Mouse (Mus musculus): Measurements from ENCODE around the gene Trub1.

The Trub1 gene

GRCm38 (mm10) chr19:57494020-57494419 lies 41.3 kb downstream of the Trub1 start:
- peak; percentile 30 for DNase-seq (ENCODE audit: low read depth, low spot score)

GRCm38 (mm10) chr19:57498110-57498743 lies 45.5 kb downstream of the Trub1 start:
- no peak for DNase-seq (ENCODE audit: low read depth, low spot score)

DNA sequence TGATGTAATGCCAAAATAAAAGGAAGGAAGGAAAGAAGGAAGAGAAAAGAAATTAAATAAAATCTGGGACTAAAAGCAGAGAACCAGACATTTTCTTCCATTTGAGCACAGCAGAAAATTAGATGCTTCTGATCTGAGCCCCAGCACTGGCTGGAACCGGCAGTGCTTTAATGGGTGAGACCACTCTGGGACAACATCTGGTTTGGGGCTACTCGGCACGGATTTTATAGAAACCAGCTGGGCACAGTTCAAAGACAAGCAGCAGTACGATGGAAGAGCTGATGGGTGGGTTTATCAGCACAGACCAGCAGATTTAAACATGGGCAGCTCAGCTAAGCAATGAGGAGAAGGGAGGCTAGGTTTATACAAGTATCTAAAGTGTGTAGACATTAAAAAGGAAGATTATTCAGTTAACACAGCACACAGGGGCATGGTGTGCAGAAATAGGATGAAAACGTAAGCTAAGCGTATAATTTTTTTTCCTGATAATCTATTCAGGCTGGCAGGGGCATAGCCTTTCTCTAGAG lies 46.2 kb downstream of the Trub1 start:
- no peak for DNase-seq (ENCODE audit: low read depth, low spot score)

- DNase-seq (ENCODE audit: low read depth, low spot score): no peak
Measured at GRCm38 (mm10) chr19:57500254-57500653, 47.5 kb downstream of the Trub1 start.

GRCm38 (mm10) chr19:57503144-57503543 lies 50.4 kb downstream of the Trub1 start:
- no peak for DNase-seq (ENCODE audit: low read depth, low spot score)

GRCm38 (mm10) chr19:57505048-57505932 lies 52.6 kb downstream of the Trub1 start:
- no peak for DNase-seq (ENCODE audit: low read depth, low spot score)

- DNase-seq (ENCODE audit: low read depth, low spot score): no peak
Measured at GRCm38 (mm10) chr19:57506591-57506990, 53.9 kb downstream of the Trub1 start.

- DNase-seq (ENCODE audit: low read depth, low spot score): no peak
Measured at GRCm38 (mm10) chr19:57508261-57508788, 55.6 kb downstream of the Trub1 start.

DNA sequence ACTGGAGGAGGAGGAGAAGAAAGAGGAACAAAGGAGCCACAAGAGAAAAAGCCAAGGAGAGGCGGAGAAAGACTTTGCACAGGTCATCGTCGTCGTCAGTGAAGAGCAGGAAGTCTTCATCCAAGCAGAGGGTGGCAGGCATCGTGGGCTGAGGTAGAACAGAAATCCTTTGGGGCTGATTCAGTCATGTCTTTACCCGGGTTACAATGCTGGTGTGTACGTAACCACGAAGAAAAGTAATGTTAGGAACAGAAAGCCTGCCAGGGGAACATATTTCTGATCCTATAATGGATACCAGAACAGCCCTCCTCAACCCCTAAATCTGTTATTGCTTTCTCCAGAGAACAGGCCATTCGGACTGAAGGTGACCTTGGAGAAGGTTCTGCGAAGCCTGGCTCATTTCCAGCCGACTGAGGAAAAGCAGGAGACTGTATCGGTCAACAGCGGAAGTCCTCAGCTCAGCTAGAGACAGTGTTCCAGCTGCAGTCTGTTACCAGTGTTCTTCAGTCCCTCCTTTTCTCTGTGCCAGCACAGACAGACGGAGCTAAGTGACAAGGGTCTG lies 57.1 kb downstream of the Trub1 start:
- DNase-seq (ENCODE audit: low read depth, low spot score): no peak

DNA sequence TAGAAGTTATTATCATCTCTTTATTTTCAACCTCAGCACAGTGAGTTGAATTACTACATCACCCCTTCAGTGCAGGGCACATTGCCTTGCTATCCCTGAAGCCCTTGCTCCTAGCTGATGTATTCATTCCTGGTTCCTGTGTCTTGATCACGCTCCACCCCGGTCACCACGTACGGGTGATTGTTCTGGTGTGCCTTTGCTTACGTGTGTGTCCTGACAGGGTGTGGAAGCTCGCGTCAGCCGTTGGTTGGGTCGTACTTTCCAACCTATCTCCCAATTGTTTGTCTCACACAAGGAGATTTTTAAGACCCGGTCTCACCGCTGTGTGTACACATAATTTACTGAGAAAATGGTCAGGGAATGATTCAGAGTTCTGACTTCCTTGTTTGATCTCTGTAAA lies 58.1 kb downstream of the Trub1 start:
- DNase-seq (ENCODE audit: low read depth, low spot score): no peak

DNA sequence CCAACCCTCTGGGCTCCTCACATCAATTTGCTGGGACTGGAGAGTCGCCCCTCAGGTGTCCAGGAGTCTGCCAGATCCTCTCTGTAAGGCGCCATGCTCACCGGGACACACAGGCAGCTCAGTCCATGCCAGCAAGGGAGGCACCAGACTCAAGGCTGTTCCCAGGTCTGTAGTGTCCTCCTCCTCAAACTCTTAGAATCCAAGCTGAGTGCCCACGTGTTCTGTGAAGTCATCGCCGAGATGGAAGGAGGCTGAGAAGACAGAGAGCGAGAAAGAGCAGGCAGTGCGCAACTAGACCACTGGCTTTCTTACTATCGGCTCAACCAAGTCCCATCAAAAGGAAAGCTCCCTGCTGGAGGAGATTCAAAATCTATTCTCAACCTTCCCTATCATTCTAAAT lies 60.4 kb downstream of the Trub1 start:
- DNase-seq (ENCODE audit: low read depth, low spot score): no peak

GRCm38 (mm10) chr19:57521721-57522120 lies 69.0 kb downstream of the Trub1 start:
- no peak for DNase-seq (ENCODE audit: low read depth, low spot score)

DNA sequence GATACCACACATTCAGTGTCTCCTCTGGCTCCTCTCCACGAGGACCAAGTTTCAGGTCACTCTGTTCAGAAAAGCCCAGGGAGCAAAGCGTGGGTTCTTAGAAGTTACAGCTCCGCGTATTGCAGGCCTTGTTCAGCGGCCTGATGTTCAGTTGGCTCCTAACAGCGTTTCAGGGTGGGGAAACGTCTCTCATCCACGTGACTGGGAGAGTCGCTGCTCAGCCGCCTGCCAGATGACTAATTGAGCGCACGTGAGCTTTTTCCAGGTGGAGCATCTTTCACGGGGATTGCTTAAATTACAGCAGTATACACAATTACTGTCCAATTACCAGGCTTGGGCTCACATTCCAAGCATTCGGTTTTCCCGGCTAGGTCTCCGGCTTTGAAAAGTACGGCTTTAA lies 70.7 kb downstream of the Trub1 start:
- DNase-seq (ENCODE audit: low read depth, low spot score): peak; percentile 60

- no peak for DNase-seq (ENCODE audit: low read depth, low spot score)
Measured at GRCm38 (mm10) chr19:57525693-57526092, 73.0 kb downstream of the Trub1 start.

DNA sequence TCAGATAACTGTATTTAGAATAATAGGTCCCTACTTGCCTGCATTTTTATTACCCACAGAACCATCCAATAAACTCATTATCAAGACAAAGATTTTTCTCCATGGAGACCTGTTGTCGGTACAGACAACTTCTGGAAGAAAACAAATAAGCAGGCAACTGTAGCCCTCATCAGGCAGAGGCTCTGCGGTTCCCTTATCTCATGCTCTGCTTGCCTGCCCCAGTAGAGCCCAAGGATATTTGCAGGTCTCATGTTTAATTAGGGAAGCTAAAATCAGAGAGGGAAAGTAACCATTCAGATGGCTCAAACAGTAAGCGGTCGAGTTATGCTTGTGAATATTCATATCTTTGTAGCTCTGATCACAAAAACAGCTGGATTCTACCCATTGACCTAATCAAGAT lies 77.5 kb downstream of the Trub1 start:
- no peak for DNase-seq (ENCODE audit: low read depth, low spot score)

- no peak for DNase-seq (ENCODE audit: low read depth, low spot score)
Measured at GRCm38 (mm10) chr19:57534262-57534661, 81.5 kb downstream of the Trub1 start.

DNA sequence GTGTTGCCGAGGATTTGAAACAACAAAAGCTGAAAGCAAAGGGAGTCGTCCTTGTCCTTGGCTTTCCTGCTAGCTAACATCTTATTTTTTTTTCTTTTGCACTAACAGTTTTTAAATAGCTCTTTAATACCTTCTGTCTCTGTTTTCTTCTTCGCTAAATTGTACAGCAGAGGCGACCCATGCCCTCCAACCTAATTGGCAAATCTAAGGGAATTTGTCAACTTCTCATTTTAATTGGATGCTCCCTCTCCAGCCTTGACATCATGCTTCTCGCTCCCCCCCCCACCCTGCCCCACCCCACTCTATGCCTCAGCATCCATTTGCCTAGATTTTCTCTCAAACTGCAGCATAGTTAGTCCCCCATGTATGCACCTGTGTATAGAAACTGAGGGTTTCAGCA lies 83.8 kb downstream of the Trub1 start:
- DNase-seq (ENCODE audit: low read depth, low spot score): no peak

DNA sequence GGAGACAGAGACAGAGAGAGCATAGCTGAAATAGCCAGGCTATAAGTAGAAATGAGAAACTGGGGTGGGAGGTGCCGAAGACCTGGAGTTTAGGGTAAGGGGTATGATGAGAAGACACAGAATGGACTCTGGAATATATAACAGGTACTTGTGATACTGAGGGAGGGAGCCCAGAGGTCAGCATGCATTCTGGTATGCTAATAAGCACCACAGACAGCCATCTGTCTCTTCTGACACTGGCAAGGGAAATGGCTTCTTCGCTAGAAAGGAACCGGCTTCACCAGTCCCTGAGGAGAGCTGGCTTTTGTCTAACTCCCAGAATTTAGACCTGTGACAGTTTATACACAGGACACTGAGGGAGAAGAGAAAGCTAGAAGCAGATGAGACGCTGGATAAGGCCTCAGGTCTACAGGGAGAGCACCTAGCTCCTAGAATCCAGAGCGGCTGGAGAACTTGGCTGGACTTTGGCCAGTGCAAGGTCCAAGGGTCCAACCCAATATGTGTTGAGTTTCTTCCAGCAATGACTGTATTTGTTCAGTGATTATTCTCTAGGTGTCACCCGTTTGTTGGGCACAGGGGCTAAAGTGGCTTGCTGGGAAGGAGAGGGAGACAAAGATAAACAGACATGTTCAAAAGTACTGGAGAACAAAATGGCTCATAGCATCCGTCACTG lies 84.9 kb downstream of the Trub1 start:
- no peak for DNase-seq (ENCODE audit: low read depth, low spot score)

- no peak for DNase-seq (ENCODE audit: low read depth, low spot score)
Measured at GRCm38 (mm10) chr19:57540118-57540517, 87.4 kb downstream of the Trub1 start.

Measured in ZHBTc4 (cell line).